Mouse (Mus musculus) neural tube, embryonic 11.5 days (tissue): ENCODE measurements around the gene Slc4a10. TPM values are rescaled to one million over a fixed set of nuclear protein-coding genes. Genes with fewer than 3 reads are reported as not detected.

Source experiments
- ATAC-seq: fragments of 200-750 bp; cut with Nextera tagmentation; 2 replicates; pipeline ENCODE4 v1.8.0; 2017; ENCODE audit warnings: moderate number of reproducible peaks, mild to moderate bottlenecking, moderate TSS enrichment, moderate library complexity; ENCODE audit not compliant: insufficient read depth, low FRiP score, low TSS enrichment
- DNase-seq: peaks from one replicate; pipeline ENCODE4 v3.0.0-alpha.2; 2015; ENCODE audit warnings: low spot score
- H3K27ac ChIP-seq: fragments of 300-500 bp; sonication (generic); 2 replicates; pipeline ENCODE4 v1.5.1; 2014; ENCODE audit warnings: low read depth, mild to moderate bottlenecking, low read length
- H3K27me3 ChIP-seq: fragments of 300-500 bp; sonication (generic); 2 replicates; pipeline ENCODE4 v1.6.1; 2014; ENCODE audit warnings: mild to moderate bottlenecking, low read length, mixed read lengths; ENCODE audit not compliant: control insufficient read depth, insufficient read depth
- H3K36me3 ChIP-seq: fragments of 300-500 bp; sonication (generic); 2 replicates; pipeline ENCODE4 v1.6.1; 2014; ENCODE audit warnings: mild to moderate bottlenecking, low read length, moderate library complexity, mixed read lengths; ENCODE audit not compliant: control insufficient read depth, insufficient read depth
- H3K4me1 ChIP-seq: fragments of 300-500 bp; sonication (generic); 2 replicates; pipeline ENCODE4 v1.6.1; 2014; ENCODE audit warnings: low read length, mixed read lengths; ENCODE audit not compliant: control insufficient read depth, insufficient read depth
- H3K4me2 ChIP-seq: fragments of 300-500 bp; sonication (generic); 2 replicates; pipeline ENCODE4 v1.6.1; 2014; ENCODE audit warnings: low read depth, mild to moderate bottlenecking, moderate library complexity
- H3K4me3 ChIP-seq: fragments of 300-500 bp; sonication (generic); 2 replicates; pipeline ENCODE4 v1.5.1; 2014; ENCODE audit warnings: low read depth, low read length
- H3K9ac ChIP-seq: fragments of 300-500 bp; sonication (generic); 2 replicates; pipeline ENCODE4 v1.6.1; 2014; ENCODE audit warnings: mild to moderate bottlenecking, low read length
- H3K9me3 ChIP-seq: fragments of 300-500 bp; sonication (generic); 2 replicates; pipeline ENCODE4 v1.6.1; 2016; ENCODE audit warnings: low read length; ENCODE audit not compliant: control insufficient read depth
- WGBS: fragments of 180-500 bp; shearing (Covaris S2); extraction: QIAGEN DNeasy Blood & Tissue Kit; methylation state at CpG from one replicate; pipeline ENCODE4 v1.1.7; 2014; 5-methylcytosine and 5-hydroxymethylcytosine counted together
- polyA plus RNA-seq: library from polyadenylated mRNA; unstranded; fragments of >200 nt; fragmentation: Nextera tagmentation; extraction: Ambion mirVana; gene quantifications from 2 replicates; pipeline ENCODE4 v1.2.1, GENCODE M21; 2014

The Slc4a10 gene
- polyA plus RNA-seq, 1 experiment from 2014 or later = 0.52 TPM

DNA sequence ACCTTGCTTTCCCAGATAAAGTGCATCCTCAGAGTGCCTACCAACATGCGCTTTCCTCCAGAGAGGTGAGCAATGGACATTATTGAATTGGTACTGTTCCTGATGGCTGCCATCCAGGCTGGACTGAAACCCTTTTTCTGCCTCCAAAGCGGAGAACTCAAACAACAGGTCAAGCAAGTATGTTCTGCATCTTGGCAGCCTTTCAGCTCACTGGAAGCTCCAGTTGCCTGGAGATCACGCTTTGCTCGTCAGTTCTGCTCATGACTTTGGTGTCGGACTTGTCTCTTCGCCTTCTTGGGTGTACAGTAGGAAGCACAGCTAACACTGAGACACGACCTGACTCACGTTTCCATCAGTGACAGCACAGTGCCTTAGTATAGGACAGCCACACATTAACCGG lies 315.9 kb downstream of the Slc4a10 start:
- Histone ChIP-seq H3K4me2 (no peak overlapping the region), H3K36me3 (no peaks in the 10 kb centered on the region), H3K4me3 (no peak overlapping the region), H3K4me1 (no peaks in the 10 kb centered on the region), H3K27me3 (no peaks in the 10 kb centered on the region), H3K9me3 (no peaks in the 10 kb centered on the region), H3K27ac (no peak overlapping the region), H3K9ac (no peak overlapping the region)
- 87% methylated on average over 9 of the region's 9 CpGs for WGBS
- DNase-seq (no peak), ATAC-seq (no peak)

DNA sequence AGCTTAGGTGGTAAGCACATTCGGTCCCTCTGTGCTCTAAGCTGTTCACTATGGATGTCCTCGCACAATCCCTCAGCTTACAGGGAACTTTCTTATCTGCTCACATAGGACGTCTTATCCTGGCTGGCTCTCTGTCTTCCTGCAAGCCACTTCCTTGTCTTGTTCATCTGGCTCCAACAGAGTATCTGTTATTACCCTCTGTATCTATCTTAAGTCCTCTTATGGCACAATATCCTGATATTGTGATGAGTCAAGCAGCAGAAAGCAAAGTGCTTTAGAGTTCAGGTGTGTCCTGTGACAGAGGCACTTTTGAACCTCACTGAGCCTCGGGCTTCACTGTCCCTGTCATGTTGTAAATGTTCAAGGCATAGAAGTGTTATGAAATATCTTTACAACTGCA lies 317.3 kb downstream of the Slc4a10 start:
- H3K4me3 ChIP-seq = no peak overlapping the region
- no peak overlapping the region for H3K4me2 ChIP-seq
- H3K4me1 ChIP-seq = no peaks in the 10 kb centered on the region
- H3K9ac ChIP-seq = no peak overlapping the region
- no peak for DNase-seq
- H3K27ac ChIP-seq = no peak overlapping the region
- ATAC-seq = no peak
- 89% methylated on average over 4 of the region's 4 CpGs for WGBS
- H3K36me3 ChIP-seq = no peaks in the 10 kb centered on the region
- no peaks in the 10 kb centered on the region for H3K9me3 ChIP-seq
- H3K27me3 ChIP-seq = no peaks in the 10 kb centered on the region

DNA sequence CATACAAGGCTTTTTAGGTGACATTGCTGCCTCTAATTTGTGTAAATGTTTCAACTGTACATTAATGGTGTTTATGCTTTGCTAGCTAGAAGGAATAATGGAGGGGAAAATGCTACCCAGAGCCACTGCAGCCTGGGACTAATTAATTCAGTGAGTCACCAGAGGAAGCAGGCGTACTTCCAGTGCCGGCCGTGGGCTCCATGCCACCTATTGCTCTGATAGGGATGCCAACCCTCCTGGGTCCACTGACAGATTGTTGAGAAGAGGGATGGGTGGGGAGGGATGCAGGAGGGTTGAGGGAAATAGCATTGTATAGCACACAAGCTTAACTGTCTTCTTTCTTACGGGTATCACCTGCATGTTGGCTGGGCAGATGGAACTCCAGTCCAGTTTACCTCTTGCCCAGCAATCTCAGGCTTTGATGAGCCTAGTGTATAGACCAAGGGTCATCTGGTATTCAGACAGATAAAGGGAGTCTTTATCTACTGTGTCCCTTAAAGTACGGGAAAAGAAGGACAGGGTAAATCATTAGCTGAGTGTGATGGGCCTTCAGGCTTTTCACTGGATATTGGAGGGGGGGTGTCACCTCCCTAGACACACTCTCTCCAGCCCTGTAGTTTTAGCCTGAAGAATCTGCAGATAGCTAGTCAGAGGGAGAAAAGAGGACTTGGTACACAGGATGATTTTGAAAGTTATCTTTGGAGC lies 322.2 kb downstream of the Slc4a10 start:
- Histone ChIP-seq H3K9me3 (no peaks in the 10 kb centered on the region), H3K4me1 (no peaks in the 10 kb centered on the region), H3K9ac (no peak overlapping the region), H3K27me3 (no peaks in the 10 kb centered on the region), H3K4me3 (no peak overlapping the region), H3K36me3 (no peaks in the 10 kb centered on the region), H3K4me2 (no peak overlapping the region), H3K27ac (no peak overlapping the region)
- DNase-seq (no peak), ATAC-seq (no peak)
- WGBS = 77% methylated on average over 5 of the region's 5 CpGs

DNA sequence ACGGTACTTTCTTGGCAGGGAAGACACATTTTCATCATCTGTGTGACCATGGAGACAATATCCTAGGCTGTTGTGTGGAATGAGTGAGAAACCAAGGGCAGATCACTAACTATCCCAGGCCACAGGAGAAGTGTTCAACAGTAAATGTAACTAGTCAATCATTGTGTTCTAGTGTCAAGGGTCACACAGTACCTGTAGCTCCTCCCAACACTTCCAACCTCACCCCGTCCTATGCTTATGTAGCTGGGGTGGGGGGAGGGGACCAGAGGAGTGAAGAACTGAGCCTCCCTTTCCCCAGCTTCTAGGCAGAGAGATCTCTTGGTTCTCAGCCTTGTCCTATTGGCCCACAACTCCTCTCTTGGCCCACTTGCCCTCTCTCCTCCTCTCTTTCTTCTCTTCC lies 323.8 kb downstream of the Slc4a10 start:
- ATAC-seq = no peak

DNA sequence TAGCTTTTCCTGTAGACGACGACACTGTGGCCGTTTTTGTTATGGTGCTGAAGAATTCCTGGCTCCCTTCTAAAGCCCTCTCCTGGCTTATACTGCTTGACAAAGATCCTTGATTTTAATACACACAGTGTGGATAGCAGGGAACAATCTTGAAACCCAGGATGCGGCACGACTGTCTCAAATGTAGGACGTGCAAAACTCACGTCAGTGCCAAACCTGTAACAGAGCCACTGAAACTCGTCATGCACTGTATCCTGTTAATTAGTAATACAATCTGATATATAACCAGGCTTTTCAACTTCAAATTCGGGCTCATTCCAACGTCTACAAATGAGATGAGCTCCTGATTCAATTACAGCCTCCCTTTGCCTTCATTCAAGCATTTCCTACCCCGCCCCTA lies 327.4 kb downstream of the Slc4a10 start:
- H3K36me3 ChIP-seq = no peaks in the 10 kb centered on the region
- H3K4me3 ChIP-seq = no peak overlapping the region
- no peak overlapping the region for H3K27ac ChIP-seq
- DNase-seq (no peak), ATAC-seq (no peak)
- H3K9me3 ChIP-seq = no peaks in the 10 kb centered on the region
- H3K9ac ChIP-seq = no peak overlapping the region
- no peaks in the 10 kb centered on the region for H3K4me1 ChIP-seq
- no peaks in the 10 kb centered on the region for H3K27me3 ChIP-seq
- no peak overlapping the region for H3K4me2 ChIP-seq
- WGBS = 84% methylated on average over 11 of the region's 11 CpGs

More for the DNA sequence above, 323.8 kb downstream of the Slc4a10 start:
- WGBS = 87% methylated on average over 2 of the region's 2 CpGs
- no peak for DNase-seq
- no peaks in the 10 kb centered on the region for H3K9me3 ChIP-seq
- no peak overlapping the region for H3K9ac ChIP-seq
- H3K4me2 ChIP-seq = no peak overlapping the region
- H3K27ac ChIP-seq = no peak overlapping the region
- no peaks in the 10 kb centered on the region for H3K27me3 ChIP-seq
- H3K36me3 ChIP-seq = no peaks in the 10 kb centered on the region
- no peaks in the 10 kb centered on the region for H3K4me1 ChIP-seq
- H3K4me3 ChIP-seq = no peak overlapping the region

Other genes with a start within 250 kb of the Slc4a10 start
- gene Tbr1, start 243.5 kb upstream of the Slc4a10 start, polyA plus RNA-seq = 0.29 and 0.57 TPM in 2 replicates